Mouse (Mus musculus): ENCODE results near the gene Hist1h2bj.

DNA sequence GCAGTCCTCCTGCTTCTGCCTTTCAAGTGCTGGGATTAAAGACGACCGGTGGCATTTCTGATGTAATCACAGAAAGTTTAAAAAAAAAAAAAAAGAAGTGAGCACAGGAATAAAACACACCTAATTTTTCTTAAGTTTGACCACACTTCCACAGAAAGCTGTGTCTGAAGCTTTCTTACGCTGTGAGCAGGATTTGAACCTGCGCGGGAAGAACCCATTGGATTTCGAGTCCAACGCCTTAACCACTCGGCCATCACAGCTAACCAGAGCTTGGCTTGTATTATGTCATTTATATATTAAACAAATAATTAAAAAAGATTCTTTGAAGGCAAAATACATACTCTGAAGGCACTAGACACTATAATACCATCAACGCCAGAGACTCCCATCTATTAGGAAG lies 20.8 kb upstream of the Hist1h2bj start:
- no peak for TF ChIP-seq GATA1 (IDR thresholded peaks at IDR 0.05; ENCODE audit: low read length)
- TF ChIP-seq TAL1 (IDR thresholded peaks at IDR 0.05; ENCODE audit: low read length): no peak

All from erythroblast, embryonic 14.5 days (primary cell).